Mouse (Mus musculus) gastrocnemius, postnatal 4 days (tissue): ENCODE measurements around the gene Vmn1r196. TPM values are rescaled to one million over a fixed set of nuclear protein-coding genes. Genes with fewer than 3 reads are reported as not detected.
"Not testable (repeated sequence)": the region's sequence is repeated elsewhere in the genome, so short reads cannot be mapped to it uniquely, and the experiment has no call there.

Experiments
- DNase-seq, 2 experiments: peaks; one replicate each; pipeline ENCODE4 v3.0.0; 2021 to 2022; ENCODE audit warnings: low spot score in 2 of 2, mixed read lengths in 2 of 2
- long read RNA-seq, 2 experiments: library from polyadenylated mRNA; stranded (forward); transcript quantifications; one replicate each; pipeline ENCODE4 v2.0.0; 2021
- total RNA-seq, 2 experiments: library from RNA; stranded (reverse); gene quantifications; 2 replicates each; pipeline ENCODE4 v1.2.3; 2021

Gene Vmn1r196
- not detected for total RNA-seq
- long read RNA-seq, experiment 1: 0 reads
- long read RNA-seq, experiment 2: 0 reads

- no peak for DNase-seq
These were observed at the start of gene Vmn1r196 for GRCm38 (mm10) chr13:22289620-22290019. Vmn1r196 (plus strand) TSS chr13:22289920.

- no peak for DNase-seq
These were observed 45.8 kb upstream of the Vmn1r196 start, which contains the start of gene Vmn1r194 for GRCm38 (mm10) chr13:22243915-22244314. Vmn1r194 (plus strand) TSS chr13:22244215.

DNA sequence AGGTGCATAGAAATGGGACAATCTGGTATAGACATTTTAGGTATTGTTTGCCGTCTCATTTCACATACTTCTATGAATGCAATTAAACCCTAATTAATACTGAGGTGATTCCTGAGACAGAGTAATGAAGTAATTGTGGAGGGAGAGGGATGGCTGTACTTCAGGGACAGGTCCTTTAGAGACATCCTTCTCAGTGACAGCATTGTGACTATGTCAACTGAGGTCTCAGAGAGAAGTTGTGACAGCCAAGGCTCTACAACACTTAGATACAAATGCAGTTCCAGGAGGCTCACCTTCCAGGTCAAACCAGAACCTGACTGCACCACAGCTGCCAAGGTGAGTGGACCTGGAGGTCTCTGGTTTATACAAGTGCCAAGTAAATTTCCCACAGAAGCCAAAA is 19.5 kb upstream of the Vmn1r196 start, which contains the start of gene Vmn1r195:
TSS of gene Vmn1r195 (plus strand) at position 301 of the 400 bp plus-strand sequence.
- not testable (repeated sequence) for DNase-seq

GRCm38 (mm10) chr13:22271721-22272120 is 18.0 kb upstream of the Vmn1r196 start:
- no peak for DNase-seq

DNA sequence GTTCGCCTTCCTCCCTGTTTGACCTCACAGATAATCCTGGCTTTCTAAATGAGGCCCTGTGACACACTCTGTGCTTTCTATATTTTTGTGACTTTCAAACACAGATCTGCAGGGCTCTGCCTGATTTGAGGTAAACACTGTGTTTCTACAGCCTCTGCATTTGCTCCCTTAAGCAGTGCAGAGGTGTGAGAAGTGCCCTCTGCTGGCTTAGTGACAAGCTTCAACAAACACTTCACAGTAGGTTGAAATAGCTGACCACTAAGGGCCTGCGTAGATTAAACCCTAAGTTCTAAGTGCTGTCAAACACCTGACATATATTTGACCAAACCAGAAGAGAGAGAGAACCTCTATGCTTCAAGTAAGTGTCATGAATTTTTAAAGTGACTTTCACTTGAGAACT is 5.1 kb upstream of the Vmn1r196 start:
- DNase-seq: no peak

- DNase-seq: not testable (repeated sequence)
These were observed 18.4 kb downstream of the Vmn1r196 start for GRCm38 (mm10) chr13:22308075-22308474.

DNA sequence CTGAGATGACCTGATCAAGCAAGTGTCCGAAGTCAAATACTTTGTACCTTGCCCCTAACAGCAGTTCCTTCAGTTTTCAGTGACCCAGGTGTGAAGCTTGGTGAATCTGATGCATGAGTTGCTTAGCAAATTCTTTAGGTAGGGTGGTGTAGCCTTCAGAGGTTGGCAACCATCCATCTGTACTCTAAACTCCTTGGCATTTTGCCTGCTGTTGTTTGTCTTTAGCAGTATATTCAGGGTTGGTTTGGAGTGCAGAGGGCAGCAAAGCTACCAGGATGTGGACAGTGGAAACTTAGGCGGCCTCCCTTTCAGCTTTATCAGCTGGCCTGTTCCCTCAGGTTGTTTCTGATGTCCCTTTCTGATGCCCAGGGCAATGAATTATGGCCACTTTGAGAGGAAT is 25.6 kb downstream of the Vmn1r196 start:
- no peak for DNase-seq

- no peak for DNase-seq
These were observed 27.6 kb downstream of the Vmn1r196 start for GRCm38 (mm10) chr13:22317366-22317765.

DNA sequence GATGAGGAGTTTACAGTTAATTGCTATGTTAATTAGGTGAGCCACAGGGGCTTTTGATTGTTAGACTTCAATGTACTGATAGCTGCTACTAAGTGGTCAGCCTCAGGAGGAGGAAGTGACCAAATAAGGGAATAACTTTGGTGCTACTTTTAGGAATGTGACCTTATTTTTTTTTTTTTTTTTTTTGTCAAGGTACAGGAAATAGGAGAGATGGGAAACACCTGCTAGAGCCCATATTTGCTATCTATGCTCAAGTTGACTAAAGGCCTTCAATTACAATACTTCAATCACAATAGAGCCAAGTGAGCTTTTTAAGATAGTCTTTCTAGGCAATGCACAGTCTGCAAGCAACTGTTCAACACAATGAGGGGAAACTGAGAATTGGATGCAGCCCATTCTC is 30.4 kb downstream of the Vmn1r196 start:
- DNase-seq: no peak

GRCm38 (mm10) chr13:22324289-22324688 is 34.6 kb downstream of the Vmn1r196 start, which contains the start of gene Vmn1r197:
Vmn1r197 (plus strand) TSS chr13:22324589.
- no peak for DNase-seq

GRCm38 (mm10) chr13:22333269-22333668 is 43.5 kb downstream of the Vmn1r196 start:
- DNase-seq: no peak

DNA sequence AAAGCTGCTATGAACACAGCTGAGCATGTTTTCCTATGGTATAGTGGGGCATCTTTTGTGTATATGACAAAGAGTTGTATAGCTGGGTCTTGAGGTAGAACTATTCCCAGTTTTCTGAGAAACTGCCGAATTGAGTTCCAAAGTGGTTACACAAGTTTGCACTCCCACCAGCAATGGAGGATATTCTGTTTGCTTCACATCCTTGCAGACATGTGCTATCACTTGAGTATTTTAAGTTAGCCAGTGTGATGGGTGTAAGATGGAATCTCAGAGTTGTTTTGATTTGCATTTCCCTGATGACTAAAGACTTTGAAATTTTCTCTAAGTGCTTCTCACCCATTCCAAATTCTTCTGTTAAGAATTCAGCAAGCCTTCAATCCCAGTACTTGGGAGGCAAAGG is 45.8 kb downstream of the Vmn1r196 start:
- DNase-seq: no peak

Other genes starting within 250 kb of the Vmn1r196 start
- 100 to 1,000 TPM; 143 to 189 TPM for gene Hist1h4i, start 248.6 kb upstream of the Vmn1r196 start, total RNA-seq
- 100 to 1,000 TPM; 270 to 354 TPM for gene Hist1h2ag, start 247.0 kb upstream of the Vmn1r196 start, total RNA-seq
- 100 to 1,000 TPM; 250 to 321 TPM for gene Hist1h2bj, start 246.7 kb upstream of the Vmn1r196 start, total RNA-seq
- gene Vmn1r188, start 205.5 kb upstream of the Vmn1r196 start, total RNA-seq: not detected
- gene Vmn1r189, start 184.1 kb upstream of the Vmn1r196 start, total RNA-seq: not detected
- not detected for gene Vmn1r191, start 106.0 kb upstream of the Vmn1r196 start, total RNA-seq
- not detected for gene Vmn1r192, start 98.8 kb upstream of the Vmn1r196 start, total RNA-seq
- gene Vmn1r193, start 66.8 kb upstream of the Vmn1r196 start, total RNA-seq: not detected
- gene Vmn1r194, start 45.7 kb upstream of the Vmn1r196 start, total RNA-seq: not detected
- not detected for gene Vmn1r195, start 19.4 kb upstream of the Vmn1r196 start, total RNA-seq
- gene Vmn1r197, start 34.7 kb downstream of the Vmn1r196 start, total RNA-seq: not detected
- gene Vmn1r198, start 60.4 kb downstream of the Vmn1r196 start, total RNA-seq: not detected
- not detected for gene Vmn1r199, start 89.9 kb downstream of the Vmn1r196 start, total RNA-seq
- gene Vmn1r200, start 100.5 kb downstream of the Vmn1r196 start, total RNA-seq: under 1 TPM; 0.07 to 0.16 TPM
- not detected for gene Vmn1r201, start 182.0 kb downstream of the Vmn1r196 start, total RNA-seq
- gene Vmn1r202, start 215.5 kb downstream of the Vmn1r196 start, total RNA-seq: under 1 TPM; 0.05 to 0.07 TPM
- gene Vmn1r203, start 228.2 kb downstream of the Vmn1r196 start, total RNA-seq: not detected